Mouse (Mus musculus): Measurements from ENCODE around the gene Slc25a45.

- TF ChIP-seq EP300 (IDR thresholded peaks at IDR 0.05) (no peak), CTCF (IDR thresholded peaks at IDR 0.05) (no peak)
Measured at GRCm38 (mm10) chr19:5878916-5879315, 1.3 kb downstream of the Slc25a45 start.

All from lung, postnatal 0 days (tissue).